Mouse (Mus musculus) small intestine, adult 2 months (tissue): ENCODE data around the gene Fzr1.

Experiments
- CTCF ChIP-seq: fragments of 200-500 bp; IDR thresholded peaks from 2 replicates; pipeline ENCODE4 v1.5.1; 2012; ENCODE audit warnings: low read depth, mild to moderate bottlenecking, control low read depth, inconsistent platforms, low read length, moderate library complexity, mixed read lengths; ENCODE audit not compliant: insufficient replicate concordance, insufficient read length; ENCODE audit errors: extremely low read depth
- POLR2A ChIP-seq: fragments of 200-500 bp; IDR thresholded peaks from 2 replicates; pipeline ENCODE4 v1.6.1; 2012; ENCODE audit warnings: low read depth, mild to moderate bottlenecking, control low read depth, inconsistent platforms, low read length, moderate library complexity

DNA sequence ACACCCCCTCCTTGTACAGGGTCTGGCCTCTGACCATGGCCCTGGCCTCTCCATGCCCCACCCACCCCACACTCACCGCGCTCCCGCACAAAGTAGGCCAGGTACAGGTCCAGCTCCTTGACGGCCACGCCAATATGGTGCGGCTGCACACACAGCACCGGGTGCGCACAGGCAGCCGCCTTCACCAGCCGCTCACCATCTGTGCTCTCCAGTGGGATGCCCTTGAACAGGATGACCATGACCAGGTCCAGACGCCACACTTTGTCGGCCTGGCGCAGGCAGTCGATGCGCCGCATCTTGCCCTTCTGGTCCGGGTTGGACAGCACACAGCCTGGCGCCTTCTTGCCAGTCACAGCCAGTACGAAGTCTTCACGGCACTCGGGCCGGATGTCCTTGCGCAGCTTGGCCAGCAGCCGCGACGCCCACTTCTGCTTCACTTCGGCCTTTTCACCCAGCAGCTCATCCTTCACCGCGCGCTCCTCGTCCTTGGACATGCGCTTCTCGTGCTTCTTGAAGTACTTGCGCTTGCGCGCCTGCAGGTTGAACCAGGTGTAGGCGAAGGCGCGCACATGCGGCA lies 42.0 kb upstream of the Fzr1 start:
- no peak for TF ChIP-seq CTCF
- no peak for TF ChIP-seq POLR2A
